Mouse (Mus musculus) E14TG2a.4 (cell line): ENCODE measurements around the gene Mitd1.

Source experiments
- CTCF ChIP-seq: conservative IDR thresholded peaks from 2 replicates; pipeline ENCODE4 v1.5.1; 2014; ENCODE audit warnings: low read length
- NANOG ChIP-seq: IDR thresholded peaks from 2 replicates; pipeline ENCODE4 v1.6.1; 2014; ENCODE audit warnings: borderline replicate concordance, low read length, mixed read lengths
- POU5F1 ChIP-seq: IDR thresholded peaks from 2 replicates; pipeline ENCODE4 v1.6.1; 2014; ENCODE audit warnings: low read length, borderline replicate concordance

GRCm38 (mm10) chr1:37865401-37866215, 24.6 kb downstream of the Mitd1 start:
- TF ChIP-seq CTCF (no peak), POU5F1 (no peak), NANOG (no peak)
